Mouse (Mus musculus) spleen, adult 2 months (tissue): ENCODE measurements around the gene Fam169a. TPM values are rescaled to one million over a fixed set of nuclear protein-coding genes. Genes with fewer than 3 reads are reported as not detected.
"Not testable (repeated sequence)": the region's sequence is repeated elsewhere in the genome, so short reads cannot be mapped to it uniquely, and the experiment has no call there.

ENCODE experiments used
- DNase-seq, 2 experiments: peaks; one replicate each; pipeline versions ENCODE4 v3.0.0 to v3.0.0-alpha.2; 2012 to 2021; ENCODE audit warnings: low spot score in 2 of 2, low read depth in 1 of 2
- H3K27ac ChIP-seq: fragments of 200-500 bp; 2 replicates; pipeline ENCODE4 v1.5.1; 2012; ENCODE audit warnings: low read length, inconsistent platforms; ENCODE audit not compliant: insufficient read depth
- H3K27me3 ChIP-seq: fragments of 200-500 bp; 2 replicates; pipeline ENCODE4 v1.6.1; 2012; ENCODE audit warnings: mild to moderate bottlenecking, moderate library complexity, low read length, inconsistent platforms; ENCODE audit not compliant: control insufficient read depth, insufficient read depth
- H3K36me3 ChIP-seq: fragments of 200-500 bp; 2 replicates; pipeline ENCODE4 v1.6.1; 2012; ENCODE audit warnings: mild to moderate bottlenecking, low read length, inconsistent platforms; ENCODE audit not compliant: control insufficient read depth, insufficient read depth
- H3K4me1 ChIP-seq: fragments of 200-500 bp; 2 replicates; pipeline ENCODE4 v1.6.1; 2011; ENCODE audit warnings: inconsistent platforms; ENCODE audit not compliant: control insufficient read depth, insufficient read depth, insufficient read length
- H3K4me3 ChIP-seq: fragments of 200-500 bp; 2 replicates; pipeline ENCODE4 v1.5.1; 2011; ENCODE audit warnings: mild to moderate bottlenecking, inconsistent platforms; ENCODE audit not compliant: insufficient read depth, insufficient read length; ENCODE audit errors: extremely low read depth
- CTCF ChIP-seq: fragments of 200-500 bp; IDR thresholded peaks from 2 replicates; pipeline ENCODE4 v1.5.1; 2011; ENCODE audit warnings: mild to moderate bottlenecking, inconsistent platforms; ENCODE audit not compliant: insufficient read depth, insufficient read length, insufficient replicate concordance; ENCODE audit errors: extremely low read depth
- POLR2A ChIP-seq: fragments of 200-500 bp; IDR thresholded peaks from 2 replicates; pipeline ENCODE4 v1.6.1; 2011; ENCODE audit warnings: low read depth, low read length, inconsistent platforms
- WGBS: fragments of 180-500 bp; shearing (Covaris S2); methylation state at CpG from one replicate; pipeline ENCODE4 v1.1.7; 2018; 5-methylcytosine and 5-hydroxymethylcytosine counted together
- polyA plus RNA-seq: library from polyadenylated mRNA; depleted of rRNA; stranded (reverse); fragments of >200 nt; gene quantifications from 2 replicates; pipeline ENCODE4 v1.2.3, GENCODE M21; 2012

Fam169a gene
- polyA plus RNA-seq, 1 experiment = not detected

DNA sequence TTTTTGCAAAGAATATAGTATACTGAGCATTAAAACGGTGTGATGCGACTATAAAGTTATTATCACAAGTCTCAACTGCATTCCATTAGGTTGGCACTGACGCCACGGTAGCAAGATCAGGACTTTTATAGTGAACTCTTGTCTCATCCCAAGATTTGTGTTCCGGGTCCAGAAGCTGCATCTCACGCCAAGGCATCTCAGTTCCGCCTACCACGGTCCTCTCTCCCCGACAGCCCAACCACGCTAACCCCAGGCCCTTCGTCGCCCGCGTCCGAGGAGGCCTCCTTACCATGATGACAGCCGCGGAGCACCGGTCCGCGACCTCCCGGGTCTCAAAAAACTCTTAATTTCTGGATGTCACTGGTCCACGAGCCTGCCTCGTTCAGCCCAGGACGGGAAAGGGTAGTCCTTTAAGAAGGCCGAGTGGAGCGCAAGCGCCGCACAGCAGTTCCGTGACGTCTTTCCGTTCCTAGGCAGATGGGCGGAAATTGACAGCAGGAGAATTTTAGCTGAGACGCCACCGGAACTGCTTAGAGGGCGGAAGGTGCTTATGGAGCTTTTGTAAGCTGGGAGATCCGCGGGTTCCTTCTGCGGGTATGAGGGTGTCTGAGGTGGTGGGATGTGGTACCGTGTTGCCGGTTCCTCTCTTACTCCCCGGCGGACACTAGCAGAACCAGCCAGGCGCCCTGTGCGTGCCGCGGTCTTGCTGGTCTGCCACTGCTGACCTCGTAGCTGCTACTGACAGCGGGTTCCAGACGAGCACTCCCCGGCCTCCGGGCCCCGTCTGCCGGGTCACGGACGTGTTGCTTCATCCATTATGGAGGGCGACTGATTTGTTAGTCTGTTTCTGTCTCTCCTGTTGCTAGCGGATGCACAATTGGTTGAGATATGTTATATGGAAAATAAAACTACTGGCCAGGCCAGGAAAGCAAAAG, 70.6 kb downstream of the Fam169a start, which contains the start of the genes Gfm2 and Nsa2:
TSS of gene Gfm2 (plus strand) at position 472 of the 935 bp plus-strand sequence.
TSS of gene Nsa2 (minus strand) at position 472 of the 935 bp plus-strand sequence.
- Histone ChIP-seq H3K4me3 (peak within 1 kb of the TSS; percentile 99), H3K36me3 (peaks cover 15% of the 10 kb centered on the region), H3K27me3 (no peaks in the 10 kb centered on the region), H3K4me1 (peaks cover 2% of the 10 kb centered on the region; the same call in 1 of the 2 replicates), H3K27ac (peak within 1 kb of the TSS; percentile 96)
- TF ChIP-seq POLR2A (peak; percentile 54; the same call in 1 of the 2 replicates), CTCF (no peak)
- peak; percentile 82 to 91 for DNase-seq
- under 1% methylated on average over 57 of the region's 57 CpGs for WGBS

DNA sequence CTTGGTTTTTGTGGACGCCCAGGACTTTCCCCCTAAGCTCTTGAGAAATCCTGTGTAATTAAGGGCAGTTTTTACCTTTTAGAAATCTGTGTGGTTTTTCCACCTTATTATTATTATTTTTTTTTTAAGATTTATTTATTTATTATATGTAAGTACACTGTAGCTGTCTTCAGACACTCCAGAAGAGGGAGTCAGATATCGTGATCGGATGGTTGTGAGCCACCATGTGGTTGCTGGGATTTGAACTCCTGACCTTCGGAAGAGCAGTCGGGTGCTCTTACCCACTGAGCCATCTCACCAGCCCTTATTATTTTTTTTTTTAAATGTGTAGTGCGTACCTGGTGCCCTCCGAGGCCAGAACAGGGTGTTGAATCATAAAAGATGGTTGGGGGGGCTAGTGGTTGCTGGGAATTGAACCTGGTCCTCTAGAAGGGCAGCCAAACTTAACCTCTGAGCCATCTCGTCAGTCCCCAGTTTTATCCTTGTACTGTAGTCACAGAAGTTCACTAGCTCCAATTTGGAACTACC, 71.4 kb downstream of the Fam169a start:
- H3K27me3 ChIP-seq, H3K4me1 ChIP-seq, DNase-seq: not testable (repeated sequence)
- WGBS = 29% methylated on average over 8 of the region's 8 CpGs
- Histone ChIP-seq H3K27ac (peak overlapping the region; percentile 96; the same call in 1 of the 2 replicates), H3K36me3 (peaks cover 16% of the 10 kb centered on the region), H3K4me3 (peak overlapping the region; percentile 99)

DNA sequence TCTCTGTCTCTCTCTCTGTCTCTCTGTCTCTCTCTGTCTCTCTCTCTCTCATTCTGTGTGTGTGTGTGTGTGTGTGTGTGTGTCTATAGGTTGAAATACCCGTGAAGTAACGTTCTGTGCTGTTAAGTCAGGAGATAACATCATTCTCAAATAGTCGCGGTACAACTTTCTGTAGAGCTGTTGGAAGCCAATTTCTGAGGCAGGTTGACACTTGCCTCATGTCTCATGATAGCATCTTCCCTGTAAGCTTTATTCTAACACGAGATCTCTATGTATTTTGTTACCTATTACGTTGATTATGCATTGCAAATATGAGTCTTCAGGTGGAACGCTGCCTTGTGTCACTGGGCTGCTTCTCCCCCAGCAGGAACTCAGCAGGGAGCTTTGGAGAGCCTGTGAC, 75.2 kb downstream of the Fam169a start:
- Histone ChIP-seq H3K4me1 (peaks cover 2% of the 10 kb centered on the region; the same call in 1 of the 2 replicates), H3K36me3 (peaks cover 22% of the 10 kb centered on the region), H3K27ac (no peak overlapping the region), H3K27me3 (no peaks in the 10 kb centered on the region), H3K4me3 (no peak overlapping the region)
- TF ChIP-seq CTCF (no peak), POLR2A (no peak)
- WGBS = 95% methylated on average over 7 of the region's 7 CpGs
- no peak for DNase-seq

DNA sequence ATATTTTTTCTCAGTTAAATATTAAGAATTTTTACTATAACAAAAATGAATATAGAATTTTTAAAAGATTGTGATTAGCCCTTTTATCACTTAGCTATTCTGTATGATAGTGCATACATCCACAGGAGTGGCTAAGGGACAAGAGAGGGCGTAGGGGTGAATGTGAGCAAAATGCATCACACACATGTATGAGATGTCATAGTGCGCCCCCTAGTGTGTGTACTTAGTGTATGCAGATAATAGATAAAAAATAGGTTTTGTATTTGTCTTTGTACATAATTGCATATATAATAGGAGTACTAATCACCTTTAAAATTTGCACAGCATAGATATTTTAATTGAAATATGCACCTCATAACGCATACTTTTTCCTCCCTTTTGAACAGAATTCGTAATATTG, 78.7 kb downstream of the Fam169a start:
- H3K27me3 ChIP-seq = no peaks in the 10 kb centered on the region
- DNase-seq = peak; percentile 33
- no peak overlapping the region for H3K27ac ChIP-seq
- H3K4me3 ChIP-seq = no peak overlapping the region
- peaks cover 35% of the 10 kb centered on the region for H3K36me3 ChIP-seq
- peak; percentile 19; the same call in 1 of the 2 replicates for TF ChIP-seq CTCF
- TF ChIP-seq POLR2A = no peak
- H3K4me1 ChIP-seq = no peaks in the 10 kb centered on the region
- WGBS = 62% methylated on average over 4 of the region's 4 CpGs

- WGBS = 91% methylated on average over 10 of the region's 10 CpGs
- H3K27me3 ChIP-seq = no peaks in the 10 kb centered on the region
- no peak for DNase-seq
- no peak overlapping the region for H3K27ac ChIP-seq
- H3K4me3 ChIP-seq = no peak overlapping the region
- H3K36me3 ChIP-seq = peaks cover 53% of the 10 kb centered on the region
- TF ChIP-seq POLR2A (no peak), CTCF (no peak)
- H3K4me1 ChIP-seq = no peaks in the 10 kb centered on the region
Observed at GRCm38 (mm10) chr13:97175520-97176264, 108.6 kb downstream of the Fam169a start.

DNA sequence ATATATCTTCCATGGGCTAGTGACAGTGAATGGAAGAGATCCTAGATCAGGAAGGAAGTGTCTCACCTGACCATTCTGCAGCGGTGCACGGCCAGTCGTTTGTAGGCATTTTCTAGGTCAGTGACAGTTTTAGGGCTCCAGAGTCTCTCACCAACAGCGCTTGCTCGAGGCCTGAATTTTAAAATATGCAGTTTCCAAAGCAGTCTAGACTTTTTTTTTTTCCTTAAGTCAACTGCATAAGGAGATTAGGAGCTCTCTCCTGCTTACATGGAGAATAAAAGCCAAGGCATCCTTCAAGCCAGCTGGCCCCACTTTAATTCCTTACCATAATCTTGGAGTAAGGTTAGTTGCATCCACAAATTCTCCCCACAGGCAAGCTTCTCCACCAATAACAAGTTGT, 109.6 kb downstream of the Fam169a start:
- Histone ChIP-seq H3K4me1 (no peaks in the 10 kb centered on the region), H3K27ac (no peak overlapping the region), H3K36me3 (peaks cover 57% of the 10 kb centered on the region), H3K27me3 (no peaks in the 10 kb centered on the region), H3K4me3 (no peak overlapping the region)
- no peak for DNase-seq
- WGBS = 91% methylated on average over 5 of the region's 5 CpGs
- TF ChIP-seq CTCF = no peak
- no peak for TF ChIP-seq POLR2A
